Mouse (Mus musculus): ENCODE measurements around the gene Rpa2.
"Not testable (repeated sequence)": the region's sequence is repeated elsewhere in the genome, so short reads cannot be mapped to it uniquely, and the experiment has no call there.

The Rpa2 gene

GRCm38 (mm10) chr4:132767914-132768876 lies at the start of gene Rpa2:
Gene Rpa2, plus strand, starts transcription at chr4:132768332.
- DNase-seq: peak; percentile 98

GRCm38 (mm10) chr4:132728233-132728632 lies 39.9 kb upstream of the Rpa2 start:
- no peak for DNase-seq

GRCm38 (mm10) chr4:132731616-132732015 lies 36.5 kb upstream of the Rpa2 start:
- DNase-seq: no peak

- peak; percentile 79 for DNase-seq
Measured at GRCm38 (mm10) chr4:132732148-132732684, 35.9 kb upstream of the Rpa2 start, which contains the start of gene Xkr8. Gene Xkr8, minus strand, starts transcription at chr4:132732546.

- DNase-seq: no peak
Measured at GRCm38 (mm10) chr4:132733071-132733770, 34.9 kb upstream of the Rpa2 start.

- DNase-seq: no peak
Measured at GRCm38 (mm10) chr4:132734766-132735165, 33.4 kb upstream of the Rpa2 start.

GRCm38 (mm10) chr4:132735389-132735788 lies 32.7 kb upstream of the Rpa2 start:
- no peak for DNase-seq

- DNase-seq: no peak
Measured at GRCm38 (mm10) chr4:132735894-132736293, 32.2 kb upstream of the Rpa2 start.

- not testable (repeated sequence) for DNase-seq
Measured at GRCm38 (mm10) chr4:132737154-132737553, 31.0 kb upstream of the Rpa2 start.

- DNase-seq: no peak
Measured at GRCm38 (mm10) chr4:132741491-132741890, 26.6 kb upstream of the Rpa2 start.

GRCm38 (mm10) chr4:132743992-132744911 lies 23.9 kb upstream of the Rpa2 start:
- no peak for DNase-seq

- no peak for DNase-seq
Measured at GRCm38 (mm10) chr4:132746911-132747517, 21.1 kb upstream of the Rpa2 start.

- no peak for DNase-seq
Measured at GRCm38 (mm10) chr4:132747664-132748259, 20.4 kb upstream of the Rpa2 start.

- no peak for DNase-seq
Measured at GRCm38 (mm10) chr4:132748778-132749177, 19.4 kb upstream of the Rpa2 start.

- DNase-seq: no peak
Measured at GRCm38 (mm10) chr4:132749258-132749982, 18.7 kb upstream of the Rpa2 start.

- no peak for DNase-seq
Measured at GRCm38 (mm10) chr4:132752992-132753391, 15.1 kb upstream of the Rpa2 start.

GRCm38 (mm10) chr4:132756974-132757373 lies 11.2 kb upstream of the Rpa2 start, which contains the start of gene Smpdl3b:
Gene Smpdl3b, minus strand, starts transcription at chr4:132757252.
- peak; percentile 22 for DNase-seq

- no peak for DNase-seq
Measured at GRCm38 (mm10) chr4:132757633-132758351, 10.3 kb upstream of the Rpa2 start.

GRCm38 (mm10) chr4:132760296-132760695 lies 7.8 kb upstream of the Rpa2 start:
- no peak for DNase-seq

GRCm38 (mm10) chr4:132762602-132763001 lies 5.5 kb upstream of the Rpa2 start:
- no peak for DNase-seq

Measured in cerebellum, adult 11 months (tissue).